Mouse (Mus musculus) large intestine, adult 2 months (tissue): ENCODE measurements around the gene Nupl2. TPM values are rescaled to one million over a fixed set of nuclear protein-coding genes. Genes with fewer than 3 reads are reported as not detected.
A peak's percentile ranks its signal among the peaks of the same experiment; 100 is the strongest.

Source experiments
- DNase-seq: peaks from one replicate; pipeline ENCODE4 v3.0.0-alpha.2; 2012; ENCODE audit warnings: low read depth, low spot score
- WGBS: fragments of 180-500 bp; shearing (Covaris S2); methylation state at CpG from one replicate; pipeline ENCODE4 v1.1.7; 2018; 5-methylcytosine and 5-hydroxymethylcytosine counted together
- polyA plus RNA-seq: library from polyadenylated mRNA; depleted of rRNA; stranded (reverse); fragments of >200 nt; gene quantifications from 2 replicates; pipeline ENCODE4 v1.2.3, GENCODE M21; 2012; rRNA removed

The Nupl2 gene
- polyA plus RNA-seq: 3.8 and 4.5 TPM in 2 replicates

- DNase-seq: peak; percentile 75
- WGBS: under 1% methylated on average over 52 of the region's 52 CpGs
These were observed at the start of gene Nupl2 for GRCm38 (mm10) chr5:24164789-24165445. Gene Nupl2, plus strand, starts transcription at chr5:24164963.

DNA sequence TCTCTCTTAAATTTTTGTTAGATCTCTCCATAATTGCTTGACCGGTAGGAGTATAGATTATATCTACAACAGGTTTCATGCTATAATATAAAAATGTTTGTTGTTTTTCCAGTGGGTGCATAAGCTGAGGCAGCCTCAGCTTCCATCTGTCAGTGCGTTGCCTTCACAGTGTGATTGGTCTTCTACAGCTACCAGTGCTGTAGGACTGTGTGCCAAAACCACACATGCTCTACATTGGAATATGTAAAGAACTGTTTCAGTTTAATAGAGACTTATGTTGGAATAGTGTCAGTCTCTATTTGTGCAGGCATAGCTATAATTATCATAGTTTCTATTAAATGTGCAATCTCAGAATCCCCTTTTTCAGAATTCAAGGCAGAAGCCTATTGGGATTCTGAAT, 42.5 kb upstream of the Nupl2 start:
- WGBS: 95% methylated on average over 2 of the region's 2 CpGs
- DNase-seq: no peak

DNA sequence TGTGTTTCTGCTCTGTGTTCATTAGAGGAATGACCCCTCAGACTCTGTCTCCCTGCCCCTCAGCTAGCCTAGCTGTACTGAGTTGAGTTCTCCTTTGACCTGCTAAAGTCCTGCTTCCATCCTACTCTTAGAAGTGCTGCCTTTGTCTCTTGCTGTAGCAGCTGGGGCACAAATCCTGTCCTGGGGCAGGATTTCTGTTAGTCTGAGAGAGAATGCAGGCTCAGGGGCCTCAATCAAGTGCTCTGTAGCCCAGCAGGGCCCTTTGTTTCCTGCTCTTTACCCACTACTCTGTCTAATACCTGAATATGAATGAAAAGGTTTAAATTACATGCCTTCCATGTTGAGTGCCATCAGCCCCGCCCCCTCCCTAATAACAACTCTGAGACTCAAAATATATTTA, 40.6 kb upstream of the Nupl2 start:
- DNase-seq: no peak
- WGBS: 90% methylated on average over 1 of the region's 1 CpGs

DNA sequence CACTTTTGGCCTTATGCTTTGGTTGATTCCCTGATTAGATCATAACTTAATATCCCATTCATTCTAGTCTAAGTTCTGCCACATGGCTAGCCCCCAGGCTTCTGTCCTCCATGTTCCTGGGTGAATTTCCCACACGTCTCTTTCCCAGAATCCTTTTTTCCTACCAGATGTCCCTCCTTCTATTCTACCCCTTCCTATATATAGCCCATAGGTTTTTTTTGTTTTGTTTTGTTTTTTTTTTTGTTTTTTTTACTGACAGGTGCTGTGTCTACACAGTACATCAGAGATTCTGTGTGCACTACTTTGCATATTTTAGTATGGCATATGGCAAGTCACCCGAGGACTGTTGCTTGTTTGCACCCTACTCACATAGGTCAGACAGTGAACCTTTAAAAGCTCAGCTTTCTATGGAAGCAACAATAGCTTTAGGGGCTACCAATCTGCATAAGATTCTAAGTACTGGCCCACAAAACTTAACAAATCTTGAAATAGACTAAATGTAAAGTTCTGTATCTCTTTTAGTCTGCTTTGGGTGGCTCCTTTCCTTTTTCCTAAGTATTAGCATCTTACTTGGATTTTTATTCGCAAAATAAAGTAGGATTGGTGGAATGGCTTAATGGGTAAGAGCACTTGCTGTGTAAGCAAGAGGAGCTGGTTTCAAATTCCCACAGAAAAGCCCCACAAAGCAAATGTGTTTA, 40.0 kb upstream of the Nupl2 start:
- 82% methylated on average over 3 of the region's 3 CpGs for WGBS
- no peak for DNase-seq

DNA sequence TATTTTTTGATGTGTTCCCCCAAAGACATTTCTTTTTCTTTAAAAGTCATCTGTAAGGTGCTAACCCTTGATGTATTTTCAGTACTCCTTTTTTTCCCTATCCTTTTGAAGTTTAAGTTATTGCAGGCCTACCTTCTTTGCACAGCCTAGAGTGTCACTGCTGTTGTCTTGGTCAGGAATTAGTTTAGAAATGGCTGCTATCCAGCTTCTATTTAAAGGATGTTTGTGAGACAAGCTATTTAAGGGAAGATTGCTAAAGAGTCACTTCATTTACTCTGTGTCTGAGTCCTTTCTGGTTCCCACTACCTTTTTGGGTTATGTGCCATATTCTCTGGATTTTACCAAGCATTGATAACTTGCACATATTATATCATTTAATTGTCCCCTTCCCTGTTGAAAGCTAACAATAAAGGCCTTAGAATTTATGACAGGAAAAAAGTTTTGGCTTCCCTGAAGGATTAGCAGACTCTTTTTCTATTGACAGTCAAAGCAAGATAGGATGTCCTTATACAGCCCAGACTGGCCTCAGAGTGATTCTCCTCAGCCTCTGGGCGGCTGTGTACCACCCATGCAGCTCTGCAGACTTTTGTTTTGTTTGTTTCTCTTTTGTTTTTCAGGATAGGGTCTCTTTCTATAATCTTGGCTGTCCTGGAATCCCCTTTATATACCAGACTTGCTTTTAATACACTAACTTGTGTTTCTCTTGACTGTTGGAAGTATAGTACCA, 38.7 kb upstream of the Nupl2 start:
- no peak for DNase-seq
- 63% methylated on average over 1 of the region's 1 CpGs for WGBS

GRCm38 (mm10) chr5:24126967-24127366, 37.8 kb upstream of the Nupl2 start:
- DNase-seq: no peak
- 82% methylated on average over 4 of the region's 4 CpGs for WGBS

DNA sequence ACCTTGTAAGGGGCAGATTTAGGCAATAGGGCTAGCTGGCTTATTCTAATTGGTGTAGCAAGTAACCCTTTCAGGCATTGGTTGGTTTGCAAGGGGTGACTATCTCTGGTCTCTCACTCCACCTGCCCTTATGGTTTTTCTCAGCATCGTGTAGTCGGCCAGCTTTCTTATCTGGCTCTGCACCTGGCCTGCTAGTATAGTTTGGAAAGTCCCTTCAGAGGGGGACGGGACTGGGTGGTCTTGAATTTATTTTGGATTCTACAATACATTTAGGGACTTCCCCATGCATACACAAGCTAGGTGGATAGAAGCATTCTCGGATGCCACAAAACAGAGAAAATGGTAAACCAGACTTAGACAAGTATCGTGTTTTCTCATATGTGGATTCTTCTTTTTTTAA, 17.8 kb upstream of the Nupl2 start:
- WGBS: 92% methylated on average over 5 of the region's 5 CpGs
- DNase-seq: no peak

DNA sequence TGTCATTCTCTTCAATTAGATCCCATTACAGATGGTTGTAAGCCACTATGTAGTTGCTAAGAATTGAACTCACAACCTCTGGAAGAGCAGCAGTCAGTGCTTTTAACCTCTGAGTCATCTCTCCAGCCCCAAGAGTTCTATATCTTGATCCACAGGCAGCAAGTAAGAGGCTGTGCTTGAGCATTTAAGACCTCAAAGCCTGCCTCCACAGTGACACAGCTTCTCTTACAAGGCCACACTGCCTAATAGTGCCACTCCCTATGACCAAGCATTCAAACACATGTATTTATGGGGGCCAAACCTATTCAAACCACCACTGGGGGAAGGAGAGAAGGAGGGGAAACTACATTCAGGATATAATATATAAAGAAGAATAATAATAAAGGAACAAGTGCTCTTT, 12.6 kb upstream of the Nupl2 start:
- DNase-seq: no peak

DNA sequence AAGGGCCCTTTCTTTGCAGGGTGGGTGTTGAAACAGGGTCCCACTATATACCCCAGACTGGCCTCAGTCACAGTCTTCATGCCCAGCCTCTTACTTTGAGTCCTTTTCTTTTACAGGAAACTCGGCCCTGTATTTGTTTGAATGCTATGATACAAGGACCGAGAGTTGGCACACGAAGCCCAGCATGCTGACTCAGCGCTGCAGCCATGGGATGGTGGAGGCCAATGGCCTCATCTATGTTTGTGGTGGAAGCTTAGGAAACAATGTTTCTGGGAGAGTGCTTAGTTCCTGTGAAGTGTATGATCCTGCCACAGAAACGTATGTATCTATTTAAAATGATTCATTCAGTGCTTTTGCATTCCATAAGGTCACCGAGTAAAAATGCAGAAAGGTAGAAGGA, 8.0 kb upstream of the Nupl2 start:
- no peak for DNase-seq
- WGBS: 93% methylated on average over 6 of the region's 6 CpGs

DNA sequence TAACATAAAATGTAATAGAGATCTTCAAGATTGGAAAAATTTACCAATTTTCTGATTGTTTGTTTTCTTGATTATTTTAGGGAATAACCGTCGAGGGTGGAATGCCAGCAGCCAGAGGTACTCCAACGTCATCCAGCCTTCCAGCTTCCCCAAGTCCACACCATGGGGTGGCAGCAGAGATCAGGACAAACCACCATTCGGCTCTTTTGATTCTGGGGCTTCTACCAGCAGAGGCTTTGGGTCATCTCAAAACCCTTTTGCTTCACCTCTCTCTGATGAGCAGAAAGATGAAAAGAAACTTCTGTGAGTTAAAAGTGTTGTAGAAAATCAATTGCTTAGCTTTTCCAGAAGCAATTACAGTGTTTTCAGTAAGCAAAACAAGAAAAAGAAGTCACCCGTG, 2.5 kb downstream of the Nupl2 start:
- DNase-seq: no peak
- 48% methylated on average over 5 of the region's 5 CpGs for WGBS

- 81% methylated on average over 6 of the region's 6 CpGs for WGBS
- no peak for DNase-seq
These were observed 5.1 kb downstream of the Nupl2 start for GRCm38 (mm10) chr5:24169881-24170280.

- DNase-seq: no peak
These were observed 7.3 kb downstream of the Nupl2 start for GRCm38 (mm10) chr5:24172092-24172491.

DNA sequence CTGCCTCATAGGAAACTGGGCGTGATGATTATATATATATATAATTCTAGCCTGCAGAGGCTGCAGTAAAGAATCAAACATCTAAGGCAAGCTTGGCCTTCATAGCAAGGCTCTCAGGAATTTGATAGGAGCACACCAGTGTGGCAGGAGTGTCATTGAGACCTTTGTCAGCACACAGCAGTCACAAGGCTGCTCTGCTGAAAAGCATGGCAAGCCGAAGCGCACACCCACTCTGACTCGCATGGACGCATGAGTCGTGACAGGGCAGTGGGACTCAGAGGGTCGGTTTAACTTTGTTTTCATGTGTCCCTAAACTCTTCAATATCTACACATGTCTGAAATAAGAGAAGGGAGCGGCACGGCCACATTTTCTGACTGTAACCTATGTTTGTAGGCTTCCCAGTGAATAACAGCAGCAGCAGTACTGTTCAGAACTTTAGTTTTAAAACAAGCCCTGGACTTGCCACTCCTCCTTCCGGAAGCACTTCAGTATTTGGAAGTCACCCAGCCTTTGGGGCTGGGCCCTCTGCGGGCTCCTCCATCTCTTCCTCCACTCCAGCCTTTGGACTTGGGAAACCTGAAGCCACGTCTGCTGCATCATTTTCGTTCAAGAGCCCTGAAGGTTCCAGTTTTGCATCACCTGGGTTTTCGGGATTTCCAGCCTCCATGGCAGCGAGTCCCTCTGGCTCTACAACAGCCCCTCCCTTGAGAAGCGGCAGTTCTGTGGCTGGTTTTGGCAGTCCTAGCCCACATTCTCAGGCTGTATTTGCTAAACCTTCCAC, 16.9 kb downstream of the Nupl2 start:
- no peak for DNase-seq
- 89% methylated on average over 16 of the region's 16 CpGs for WGBS

- 88% methylated on average over 9 of the region's 9 CpGs for WGBS
- no peak for DNase-seq
These were observed 17.6 kb downstream of the Nupl2 start for GRCm38 (mm10) chr5:24182296-24182734.

DNA sequence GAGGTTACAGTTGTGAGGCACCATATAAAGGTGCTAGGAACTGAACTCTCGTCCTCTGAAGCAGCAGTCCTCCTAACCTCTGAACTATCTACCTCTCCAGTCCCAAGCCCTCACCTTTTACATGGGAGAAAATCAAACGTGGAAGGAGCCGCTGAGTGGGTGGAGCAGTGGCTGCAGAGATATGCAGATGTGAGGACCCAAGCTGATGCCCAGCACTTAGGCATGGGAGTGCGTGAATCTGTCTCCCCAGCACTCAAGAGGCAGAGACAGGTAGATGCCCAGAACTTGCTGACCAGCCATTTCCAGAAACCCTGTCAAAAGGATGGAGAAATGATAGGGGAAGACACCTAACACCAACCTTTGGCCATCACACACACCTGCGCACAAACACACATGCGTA, 18.3 kb downstream of the Nupl2 start:
- DNase-seq: no peak
- 89% methylated on average over 6 of the region's 6 CpGs for WGBS

DNA sequence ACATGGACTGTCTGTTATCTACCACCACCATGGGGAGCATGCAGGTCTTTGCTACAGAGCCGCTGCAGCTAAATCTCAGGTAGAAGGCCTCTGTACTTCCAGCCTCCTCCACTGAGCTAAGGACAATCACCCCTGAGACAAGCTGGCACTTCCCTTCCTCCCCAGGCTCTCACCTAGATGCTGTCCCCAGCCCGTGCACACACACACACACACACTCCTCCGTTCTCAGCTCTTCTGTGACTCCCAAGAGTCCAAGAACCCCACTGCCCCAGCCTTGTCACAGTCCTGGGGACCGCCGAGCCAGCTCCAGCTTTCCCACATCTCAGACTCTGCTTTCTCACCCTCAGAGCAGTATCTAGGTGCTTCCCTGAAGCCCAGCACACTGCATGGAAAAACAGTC, 19.2 kb downstream of the Nupl2 start:
- no peak for DNase-seq
- 91% methylated on average over 5 of the region's 5 CpGs for WGBS

DNA sequence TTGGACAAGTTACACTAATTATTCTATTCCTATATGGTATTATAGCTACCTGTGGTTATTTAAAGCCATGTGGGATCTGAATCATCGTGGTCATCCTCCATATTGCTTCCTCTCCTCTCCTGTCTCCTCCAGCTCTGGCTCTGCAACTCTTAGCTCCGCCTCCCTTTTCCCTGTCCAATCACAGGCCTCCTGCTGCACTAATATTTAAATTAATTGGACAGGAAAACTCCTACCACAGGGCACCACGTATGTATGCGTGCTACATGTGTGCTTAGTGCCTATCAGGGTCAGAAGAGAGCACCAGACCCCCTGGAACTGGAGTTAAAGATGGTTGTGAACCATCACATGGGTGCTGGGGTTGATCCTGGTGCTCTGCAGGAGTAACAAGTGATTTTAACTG, 23.7 kb downstream of the Nupl2 start:
- whole genome bisulfite sequencing: 78% methylated on average over 4 of the region's 4 CpGs
- DNase-seq: no peak

- WGBS: 82% methylated on average over 2 of the region's 2 CpGs
- DNase-seq: no peak
These were observed 27.1 kb downstream of the Nupl2 start for GRCm38 (mm10) chr5:24191821-24192220.

- DNase-seq: no peak
- WGBS: 79% methylated on average over 4 of the region's 4 CpGs
These were observed 36.2 kb downstream of the Nupl2 start for GRCm38 (mm10) chr5:24201006-24201405.

GRCm38 (mm10) chr5:24202492-24202891, 37.7 kb downstream of the Nupl2 start:
- no peak for DNase-seq
- WGBS: 82% methylated on average over 5 of the region's 5 CpGs
